Mouse (Mus musculus) embryonic facial prominence, embryonic 12.5 days (tissue): ENCODE measurements around the gene Oxa1l. TPM values are rescaled to one million over a fixed set of nuclear protein-coding genes. Genes with fewer than 3 reads are reported as not detected.

ENCODE experiments used
- ATAC-seq: fragments of 200-750 bp; cut with Nextera tagmentation; 2 replicates; pipeline ENCODE4 v1.8.0; 2017; ENCODE audit not compliant: insufficient number of reproducible peaks, insufficient read depth, low FRiP score, low TSS enrichment
- H3K27ac ChIP-seq: fragments of 300-500 bp; sonication (generic); 2 replicates; pipeline ENCODE4 v1.5.1; 2016; ENCODE audit warnings: mild to moderate bottlenecking
- H3K27me3 ChIP-seq: fragments of 300-500 bp; sonication (generic); 2 replicates; pipeline ENCODE4 v1.6.1; 2016; ENCODE audit warnings: mild to moderate bottlenecking, moderate library complexity
- H3K36me3 ChIP-seq: fragments of 300-500 bp; sonication (generic); 2 replicates; pipeline ENCODE4 v1.6.1; 2016; ENCODE audit warnings: mild to moderate bottlenecking
- H3K4me1 ChIP-seq: fragments of 300-500 bp; sonication (generic); 2 replicates; pipeline ENCODE4 v1.6.1; 2016
- H3K4me2 ChIP-seq: fragments of 300-500 bp; sonication (generic); replicated peaks from 2 replicates; pipeline ENCODE4 v1.6.1; 2016; ENCODE audit warnings: mild to moderate bottlenecking, moderate library complexity
- H3K4me3 ChIP-seq: fragments of 300-500 bp; sonication (generic); 2 replicates; pipeline ENCODE4 v1.5.1; 2016; ENCODE audit warnings: mild to moderate bottlenecking
- H3K9ac ChIP-seq: fragments of 300-500 bp; sonication (generic); 2 replicates; pipeline ENCODE4 v1.6.1; 2016; ENCODE audit warnings: mild to moderate bottlenecking, moderate library complexity
- H3K9me3 ChIP-seq: fragments of 300-500 bp; sonication (generic); 2 replicates; pipeline ENCODE4 v1.6.1; 2016; ENCODE audit warnings: mild to moderate bottlenecking, moderate library complexity
- WGBS: fragments of 180-500 bp; shearing (Covaris S2); methylation state at CpG from one replicate; pipeline ENCODE4 v1.1.7; 2016; 5-methylcytosine and 5-hydroxymethylcytosine counted together
- polyA plus RNA-seq: library from polyadenylated mRNA; unstranded; fragments of >200 nt; fragmentation: Nextera tagmentation; extraction: Ambion mirVana; gene quantifications from 2 replicates; pipeline ENCODE4 v1.2.1, GENCODE M21; 2016

The Oxa1l gene
- polyA plus RNA-seq, 1 experiment from 2014 or later: 43.3 TPM

DNA sequence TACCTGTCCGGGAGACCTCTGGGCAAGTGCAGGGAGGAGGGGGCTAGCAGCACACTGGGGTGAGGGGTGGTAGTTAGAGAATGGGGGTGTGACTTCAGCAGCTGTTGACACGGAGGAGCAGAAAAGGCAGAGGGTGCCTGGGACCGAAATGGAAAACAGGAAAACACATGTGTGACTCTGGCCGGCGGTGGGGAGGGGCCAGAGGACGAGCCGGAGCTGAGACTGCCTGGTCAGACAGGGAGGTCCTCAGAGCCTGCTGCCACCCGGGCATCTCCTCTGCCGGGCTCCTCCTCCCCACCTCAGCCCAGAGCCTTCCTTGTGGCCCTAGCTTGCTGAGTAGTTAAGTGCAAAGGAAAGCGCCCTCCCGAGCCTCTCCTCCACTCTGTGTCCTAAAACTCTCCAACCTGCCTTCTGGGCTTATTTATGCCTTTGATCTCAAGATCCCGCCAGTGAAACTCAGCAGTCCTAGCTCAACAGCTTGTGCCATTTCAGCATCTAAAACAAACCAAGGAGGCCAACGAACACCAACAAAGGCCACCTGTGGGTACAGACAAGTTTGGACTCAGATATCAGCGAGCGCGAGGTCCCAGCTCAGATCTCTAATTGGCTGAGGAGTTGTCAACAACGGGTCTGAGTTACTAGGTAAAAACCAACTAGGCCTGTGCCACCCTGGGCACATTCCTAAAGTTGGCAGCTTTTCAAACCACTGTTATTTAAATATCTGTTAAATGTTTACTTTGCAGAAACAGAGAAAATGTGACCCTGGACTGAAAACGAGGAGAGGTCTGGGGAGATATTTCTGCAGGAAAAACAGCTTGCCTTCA, 53.5 kb downstream of the Oxa1l start:
- peak overlapping the region; percentile 6 for H3K4me3 ChIP-seq
- no peak overlapping the region for H3K9ac ChIP-seq
- H3K4me2 ChIP-seq: peak overlapping the region; percentile 37
- peaks cover 26% of the 10 kb centered on the region for H3K4me1 ChIP-seq
- ATAC-seq: peak; percentile 59; the same call in 1 of the 2 replicates
- H3K36me3 ChIP-seq: no peaks in the 10 kb centered on the region
- H3K27me3 ChIP-seq: peaks cover 19% of the 10 kb centered on the region
- H3K9me3 ChIP-seq: no peaks in the 10 kb centered on the region
- WGBS: 4% methylated on average over 18 of the region's 18 CpGs
- no peak overlapping the region for H3K27ac ChIP-seq

- no peak overlapping the region for H3K27ac ChIP-seq
- peaks cover 19% of the 10 kb centered on the region for H3K27me3 ChIP-seq
- 12% methylated on average over 13 of the region's 13 CpGs for whole genome bisulfite sequencing
- ATAC-seq: no peak
- no peaks in the 10 kb centered on the region for H3K9me3 ChIP-seq
- no peaks in the 10 kb centered on the region for H3K36me3 ChIP-seq
- H3K4me2 ChIP-seq: no peak overlapping the region
- no peak overlapping the region for H3K9ac ChIP-seq
- peaks cover 18% of the 10 kb centered on the region for H3K4me1 ChIP-seq
- no peak overlapping the region for H3K4me3 ChIP-seq
Observed at GRCm38 (mm10) chr14:54415241-54416020, 54.8 kb downstream of the Oxa1l start.

- Histone ChIP-seq H3K9ac (no peak overlapping the region), H3K4me2 (no peak overlapping the region), H3K4me1 (peaks cover 16% of the 10 kb centered on the region), H3K27ac (no peak overlapping the region), H3K9me3 (no peaks in the 10 kb centered on the region), H3K4me3 (no peak overlapping the region), H3K36me3 (no peaks in the 10 kb centered on the region), H3K27me3 (peaks cover 19% of the 10 kb centered on the region)
- no peak for ATAC-seq
- WGBS: 31% methylated on average over 5 of the region's 5 CpGs
Observed at GRCm38 (mm10) chr14:54416229-54416775, 55.7 kb downstream of the Oxa1l start.

DNA sequence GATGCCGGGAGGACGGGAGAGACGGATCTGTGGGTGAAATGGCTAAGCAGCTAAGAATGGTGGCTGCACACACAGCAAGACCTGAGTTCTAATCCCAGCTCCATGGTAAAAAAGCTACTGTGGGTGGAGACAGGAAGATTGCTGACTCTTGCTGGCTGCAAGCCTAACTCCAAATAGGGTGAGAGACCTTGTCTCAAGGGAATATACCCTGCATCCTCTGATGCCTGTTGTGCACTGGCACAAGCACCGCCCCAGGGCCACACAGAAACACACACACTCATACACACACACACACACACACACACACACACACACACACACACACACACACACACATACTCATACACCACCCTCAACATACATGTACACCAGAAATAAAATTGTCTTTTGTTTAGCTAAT, 56.2 kb downstream of the Oxa1l start:
- Histone ChIP-seq H3K4me2 (no peak overlapping the region), H3K27me3 (peaks cover 19% of the 10 kb centered on the region), H3K4me1 (peaks cover 16% of the 10 kb centered on the region), H3K9me3 (no peaks in the 10 kb centered on the region), H3K36me3 (no peaks in the 10 kb centered on the region), H3K9ac (no peak overlapping the region), H3K4me3 (no peak overlapping the region), H3K27ac (no peak overlapping the region)
- WGBS: 51% methylated on average over 4 of the region's 4 CpGs
- no peak for ATAC-seq

- Histone ChIP-seq H3K4me2 (peak within 1 kb of the TSS; percentile 25), H3K4me3 (0 out of 2 replicates have a peak within 1 kb of the TSS, but pooled peaks have one; percentile 12), H3K9me3 (no peaks in the 10 kb centered on the region), H3K9ac (no peak within 1 kb of the TSS), H3K4me1 (peaks cover 16% of the 10 kb centered on the region), H3K36me3 (no peaks in the 10 kb centered on the region), H3K27me3 (peaks cover 19% of the 10 kb centered on the region), H3K27ac (no peak within 1 kb of the TSS)
- WGBS: 4% methylated on average over 19 of the region's 19 CpGs
- ATAC-seq: no peak; the same call in 1 of the 2 replicates
Observed at GRCm38 (mm10) chr14:54417623-54418081, 57.0 kb downstream of the Oxa1l start, which contains the start of gene Slc7a7. Slc7a7 (minus strand) TSS chr14:54417780.

Other genes starting within 250 kb of the Oxa1l start
- gene Dad1, start 106.7 kb upstream of the Oxa1l start, polyA plus RNA-seq: 264 and 270 TPM in 2 replicates
- gene Abhd4, start 106.6 kb upstream of the Oxa1l start, polyA plus RNA-seq: 51.5 and 51.9 TPM in 2 replicates
- gene Olfr49, start 75.9 kb upstream of the Oxa1l start, polyA plus RNA-seq: not detected in 2 replicates
- gene Slc7a7, start 56.9 kb downstream of the Oxa1l start, polyA plus RNA-seq: 4.8 and 5.2 TPM in 2 replicates
- gene Mrpl52, start 66.1 kb downstream of the Oxa1l start, polyA plus RNA-seq: 253 and 263 TPM in 2 replicates
- 182 and 194 TPM in 2 replicates for gene Mmp14, start 70.8 kb downstream of the Oxa1l start, polyA plus RNA-seq
- gene Lrp10, start 103.3 kb downstream of the Oxa1l start, polyA plus RNA-seq: 33.1 and 34.6 TPM in 2 replicates
- gene Rem2, start 115.3 kb downstream of the Oxa1l start, polyA plus RNA-seq: 5.5 and 6.9 TPM in 2 replicates
- 96.4 and 101 TPM in 2 replicates for gene Prmt5, start 156.7 kb downstream of the Oxa1l start, polyA plus RNA-seq
- 50.5 and 52.3 TPM in 2 replicates for gene Haus4, start 193.8 kb downstream of the Oxa1l start, polyA plus RNA-seq
- 67.8 and 69.0 TPM in 2 replicates for gene Ajuba, start 216.7 kb downstream of the Oxa1l start, polyA plus RNA-seq
- gene 4931414P19Rik, start 245.2 kb downstream of the Oxa1l start, polyA plus RNA-seq: 9.0 and 10.1 TPM in 2 replicates